Mouse (Mus musculus): ENCODE data around the gene Nuak1.

DNA sequence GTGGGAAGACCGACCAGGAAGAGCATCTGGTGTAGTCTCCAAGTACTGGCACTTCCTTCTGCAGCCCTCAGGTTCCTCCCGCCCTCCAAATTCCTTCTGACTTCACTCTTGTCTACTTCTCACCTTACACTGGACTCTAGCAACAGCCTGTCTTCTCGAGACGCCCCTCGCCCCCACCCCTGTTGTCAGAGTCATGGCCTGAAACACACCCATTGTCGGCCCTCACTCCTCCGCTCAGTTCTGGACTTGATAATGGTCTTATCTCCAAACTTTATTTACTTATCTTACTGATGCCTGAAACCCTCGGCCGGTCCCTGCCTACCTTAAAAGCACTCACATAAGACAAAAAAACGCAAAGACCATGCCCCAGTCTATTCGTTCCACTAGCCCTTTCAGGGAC is 1.4 kb upstream of the Nuak1 start:
- TF ChIP-seq EP300 (IDR thresholded peaks at IDR 0.05; ENCODE audit: low read depth) (no peak), CTCF (IDR thresholded peaks at IDR 0.05; ENCODE audit: low read depth) (no peak)
